Mouse (Mus musculus) skeletal muscle tissue, adult 2 months (tissue): ENCODE measurements around the gene Zfp628.

Source experiments
- DNase-seq: peaks from one replicate; pipeline ENCODE4 v3.0.0-alpha.2; 2012; ENCODE audit warnings: low read depth, low spot score

The Zfp628 gene

GRCm38 (mm10) chr7:4940068-4940479 is 25.1 kb downstream of the Zfp628 start:
- peak; percentile 63 for DNase-seq

- no peak for DNase-seq
Observed at GRCm38 (mm10) chr7:4942673-4943072, 27.7 kb downstream of the Zfp628 start.

DNA sequence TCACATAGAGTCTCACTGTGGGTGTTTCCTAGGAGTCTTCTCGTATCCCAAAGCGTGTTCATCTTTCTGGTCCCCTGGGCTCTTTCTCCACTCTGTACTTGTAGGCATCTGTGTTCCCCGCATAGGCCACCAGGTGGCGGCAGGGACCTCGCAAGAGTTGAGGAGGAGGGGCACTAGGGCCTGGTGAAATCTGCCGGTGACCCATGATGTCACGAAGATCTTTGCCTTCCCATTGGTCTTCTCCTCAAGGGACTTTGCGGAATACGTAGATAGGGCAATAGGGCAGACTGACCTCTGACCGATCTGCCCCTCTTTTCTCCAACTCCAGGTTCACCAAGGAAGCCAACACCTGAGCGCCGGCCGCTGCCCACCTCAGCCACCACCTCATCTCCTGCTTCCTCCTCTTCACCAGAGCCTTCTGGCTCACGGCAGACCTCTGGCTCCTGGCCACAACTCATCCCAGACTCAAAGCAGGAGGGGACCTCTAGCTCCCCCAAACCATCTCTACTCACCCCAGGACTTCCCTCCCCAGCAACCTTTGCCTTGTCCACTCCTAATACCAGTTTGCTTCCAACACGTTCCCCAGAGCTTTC is 28.3 kb downstream of the Zfp628 start:
- DNase-seq: peak; percentile 96

DNA sequence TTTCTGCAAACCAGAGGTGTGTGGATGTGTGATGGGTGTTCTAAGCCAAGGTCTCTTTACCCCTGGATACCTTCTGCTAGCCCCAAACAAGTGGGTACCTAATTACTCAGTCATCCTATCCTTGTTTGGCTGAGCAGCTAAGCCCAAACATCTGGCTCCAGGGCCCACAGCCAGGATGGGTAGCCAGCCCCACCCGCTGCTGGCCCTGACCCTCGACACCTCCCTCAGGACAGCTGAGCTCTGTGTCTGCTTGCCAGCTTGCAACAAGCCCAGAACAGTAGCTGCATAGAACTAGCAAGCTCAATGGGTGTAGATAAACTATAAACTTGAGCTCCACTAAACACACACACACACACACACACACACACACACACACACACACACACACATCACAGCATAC is 32.8 kb downstream of the Zfp628 start:
- DNase-seq: peak; percentile 83

DNA sequence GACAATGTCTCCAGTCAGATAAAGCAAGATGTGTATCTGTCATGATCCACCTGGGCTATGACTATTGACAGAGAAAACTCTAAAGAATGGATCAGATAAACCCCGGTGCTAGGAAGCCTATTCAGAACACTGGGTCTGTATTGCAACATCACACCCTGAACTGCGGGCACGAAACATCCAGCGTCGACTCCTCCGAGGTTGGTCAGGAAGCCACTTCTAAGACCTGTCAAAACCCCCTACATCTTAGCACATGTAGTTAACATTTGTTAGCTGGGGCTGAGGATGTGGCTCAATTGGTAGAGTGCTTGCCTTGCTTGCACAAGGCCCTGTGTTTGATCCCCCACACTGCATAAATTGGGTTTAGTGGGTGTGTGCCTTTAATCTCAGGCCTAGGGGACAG is 33.4 kb downstream of the Zfp628 start:
- no peak for DNase-seq

- no peak for DNase-seq
Observed at GRCm38 (mm10) chr7:4950561-4951342, 35.7 kb downstream of the Zfp628 start.

- DNase-seq: no peak
Observed at GRCm38 (mm10) chr7:4953815-4954445, 38.9 kb downstream of the Zfp628 start.

GRCm38 (mm10) chr7:4957361-4957760 is 42.3 kb downstream of the Zfp628 start:
- DNase-seq: no peak

GRCm38 (mm10) chr7:4963527-4963926 is 48.5 kb downstream of the Zfp628 start:
- no peak for DNase-seq

- peak; percentile 91 for DNase-seq
Observed at GRCm38 (mm10) chr7:4964272-4964671, 49.3 kb downstream of the Zfp628 start, which contains the start of gene Sbk2. Gene Sbk2, minus strand, starts transcription at chr7:4964406.

GRCm38 (mm10) chr7:4964988-4965387 is 50.0 kb downstream of the Zfp628 start:
- DNase-seq: no peak

DNA sequence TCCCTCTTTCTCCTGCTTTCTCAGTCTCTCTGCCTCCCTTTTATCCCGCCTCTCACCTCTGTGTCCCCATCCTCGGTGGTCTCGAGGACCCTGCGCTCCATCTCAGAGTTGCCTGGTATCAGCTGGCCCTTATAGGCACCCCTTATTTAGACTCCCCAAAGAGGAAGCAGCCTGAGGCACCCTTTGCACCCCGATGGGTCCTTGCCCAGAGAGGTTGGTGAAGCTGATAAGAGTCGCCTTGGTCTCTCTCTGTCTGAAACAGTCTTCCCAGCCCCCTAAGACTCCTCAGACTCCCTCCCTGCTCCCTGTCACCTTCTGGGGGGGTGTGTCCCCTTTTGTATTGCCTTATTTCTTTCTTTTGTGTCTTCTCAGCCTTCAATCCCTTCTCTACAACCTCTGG is 56.1 kb downstream of the Zfp628 start, which contains the start of gene Sbk3:
Gene Sbk3, minus strand, starts transcription at position 101 of the 400 bp plus-strand sequence.
- DNase-seq: no peak
